Mouse (Mus musculus): ENCODE results near the gene Med24.
"Not testable (repeated sequence)": the region's sequence is repeated elsewhere in the genome, so short reads cannot be mapped to it uniquely, and the experiment has no call there.

Gene Med24

GRCm38 (mm10) chr11:98745932-98746853 lies 17.0 kb upstream of the Med24 start:
- no peak for DNase-seq

DNA sequence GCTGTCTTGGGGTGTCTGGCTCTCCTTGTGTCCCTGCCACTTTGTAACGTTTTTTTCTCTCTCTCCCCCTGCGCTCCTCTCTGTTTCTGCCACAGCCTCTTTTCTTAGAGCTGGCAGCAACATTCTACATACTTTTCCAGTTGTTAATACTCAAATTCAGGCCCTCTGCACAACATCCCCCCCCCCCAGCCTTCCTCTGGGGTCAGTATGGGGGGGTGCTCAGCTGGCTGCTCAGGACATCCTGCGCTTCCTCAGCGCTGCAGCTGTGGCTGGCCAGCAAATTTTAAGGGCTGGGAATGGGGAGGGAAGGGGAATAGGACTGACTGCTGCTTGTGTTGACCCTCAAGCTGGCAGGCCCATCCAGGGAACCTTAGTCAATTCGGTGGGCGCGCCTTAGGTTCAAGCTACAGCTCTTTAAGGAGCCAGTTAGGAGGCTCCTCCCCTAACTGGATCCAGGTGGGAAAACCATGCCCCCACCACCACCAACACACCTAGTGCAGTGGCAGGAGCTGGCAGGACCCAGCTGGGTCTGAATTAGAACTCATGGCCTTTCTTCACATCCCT lies 15.3 kb upstream of the Med24 start:
- no peak for DNase-seq

DNA sequence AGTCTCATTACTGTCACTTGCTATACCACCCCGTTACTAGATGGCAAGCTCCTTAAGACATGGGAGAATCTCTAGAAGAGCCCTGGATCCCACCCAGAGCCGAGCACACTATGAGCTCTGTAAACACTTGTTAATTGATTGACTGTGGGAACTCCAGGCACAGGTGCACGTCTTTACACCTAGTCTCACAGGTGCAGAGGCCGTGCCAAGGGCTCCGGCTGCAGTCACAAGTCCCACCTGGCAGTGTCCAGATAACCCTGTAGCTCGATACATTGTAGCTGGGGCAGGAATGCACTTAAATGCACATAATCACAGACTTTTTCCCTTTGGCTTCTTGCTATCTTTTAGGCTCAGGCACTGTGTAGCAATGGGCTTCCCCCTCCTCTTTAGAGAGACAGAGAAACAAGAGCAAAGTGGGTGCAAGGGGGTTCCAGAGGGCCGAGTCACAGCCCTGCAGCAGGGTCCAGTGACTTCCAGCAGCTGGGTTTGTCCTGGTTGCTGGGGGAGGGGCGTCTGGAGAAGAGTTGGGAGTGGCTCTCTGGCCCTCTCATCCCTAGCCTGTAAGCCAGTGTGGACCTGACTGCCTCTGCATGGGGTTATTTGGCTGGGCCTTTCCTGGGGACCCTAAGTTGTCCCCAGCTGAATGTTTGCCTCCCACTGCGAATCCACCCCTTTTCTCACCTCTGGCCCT lies 14.6 kb upstream of the Med24 start:
- no peak for DNase-seq

- DNase-seq, result no peak
Observed at GRCm38 (mm10) chr11:98742397-98743291, 13.4 kb upstream of the Med24 start.

- peak; percentile 81 for DNase-seq
Observed at GRCm38 (mm10) chr11:98741622-98742396, 12.6 kb upstream of the Med24 start.

DNA sequence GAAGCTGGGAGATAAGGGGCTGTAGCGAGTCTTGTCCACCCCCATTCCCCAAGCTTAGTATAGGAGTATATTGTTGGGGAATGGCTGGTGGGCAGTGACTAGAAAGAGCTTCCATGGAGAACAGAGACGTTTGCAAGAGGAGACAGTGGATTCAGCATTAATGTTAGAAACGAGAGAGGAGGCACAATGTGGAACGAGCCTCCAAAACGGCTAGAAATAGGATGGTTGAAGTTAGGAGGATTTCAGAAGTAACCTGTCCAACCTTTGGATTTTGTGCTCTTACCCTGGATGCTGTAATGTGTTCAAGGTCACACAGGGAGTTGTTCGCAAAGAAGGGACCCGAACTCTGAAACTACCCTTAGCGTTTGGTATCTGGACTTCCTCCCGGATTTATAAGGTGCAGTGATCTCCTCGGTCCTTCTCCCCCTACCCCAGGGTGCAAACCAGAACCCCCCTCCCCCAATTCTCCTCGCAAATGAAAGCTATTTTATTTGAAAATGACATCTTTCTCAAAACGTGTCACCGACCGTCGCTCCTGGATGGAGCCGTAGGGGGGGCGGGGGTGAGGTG lies 11.9 kb upstream of the Med24 start:
- no peak for DNase-seq

DNA sequence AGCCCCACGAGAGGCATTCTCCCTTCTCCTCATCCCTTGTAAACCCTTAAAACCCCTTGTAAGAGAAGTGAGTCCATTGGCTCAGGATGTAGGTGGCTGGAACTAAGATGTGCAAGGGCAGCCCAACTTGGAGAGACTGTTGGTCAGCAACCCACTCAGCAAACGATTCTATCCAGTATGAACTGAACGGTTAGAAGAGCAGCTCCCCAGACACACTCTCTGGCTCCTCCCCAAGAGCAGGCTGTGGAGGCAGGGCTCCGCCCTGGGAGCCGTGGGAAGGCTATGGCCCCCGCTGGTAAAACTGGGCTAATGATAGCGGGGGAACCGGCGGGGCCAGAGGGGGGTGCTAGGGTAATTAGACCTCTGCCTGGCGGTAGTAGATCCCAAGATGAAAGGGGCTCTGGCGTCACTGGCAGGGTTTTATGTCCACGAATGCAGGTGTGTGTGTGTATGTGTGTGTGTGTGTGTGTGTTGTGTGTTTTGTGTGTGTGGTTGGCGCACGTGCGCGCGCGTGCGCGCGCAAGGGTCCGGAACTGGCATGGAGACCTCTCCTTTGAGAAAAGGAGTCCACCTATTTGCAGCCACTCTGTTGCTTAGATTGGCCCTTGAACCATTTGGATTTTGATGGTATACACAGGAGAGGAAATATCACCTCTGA lies 11.3 kb upstream of the Med24 start, which contains the start of gene Thra:
Gene Thra (plus strand): TSS at position 246 of the 658 bp plus-strand sequence.
- peak; percentile 38 for DNase-seq

DNA sequence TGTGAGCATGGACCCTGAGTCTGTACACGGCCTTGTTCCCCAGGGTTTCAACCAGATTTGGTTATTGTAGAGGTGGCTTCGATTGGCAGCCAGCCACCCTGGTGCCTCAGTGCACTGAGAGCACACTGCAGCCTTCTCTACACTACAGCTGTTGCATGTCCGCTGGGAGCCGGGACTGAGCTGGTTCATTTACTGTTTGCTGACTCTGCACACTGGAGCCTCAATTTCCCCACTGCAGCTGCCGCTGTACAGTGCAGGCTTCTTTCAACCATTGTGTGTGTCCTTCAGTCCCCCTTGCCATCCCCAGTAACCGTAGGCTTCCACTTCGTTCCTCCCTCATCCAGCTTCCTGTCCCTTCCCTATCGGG lies 10.8 kb upstream of the Med24 start:
- no peak for DNase-seq

- no peak for DNase-seq
Observed at GRCm38 (mm10) chr11:98738925-98739324, 9.7 kb upstream of the Med24 start.

DNA sequence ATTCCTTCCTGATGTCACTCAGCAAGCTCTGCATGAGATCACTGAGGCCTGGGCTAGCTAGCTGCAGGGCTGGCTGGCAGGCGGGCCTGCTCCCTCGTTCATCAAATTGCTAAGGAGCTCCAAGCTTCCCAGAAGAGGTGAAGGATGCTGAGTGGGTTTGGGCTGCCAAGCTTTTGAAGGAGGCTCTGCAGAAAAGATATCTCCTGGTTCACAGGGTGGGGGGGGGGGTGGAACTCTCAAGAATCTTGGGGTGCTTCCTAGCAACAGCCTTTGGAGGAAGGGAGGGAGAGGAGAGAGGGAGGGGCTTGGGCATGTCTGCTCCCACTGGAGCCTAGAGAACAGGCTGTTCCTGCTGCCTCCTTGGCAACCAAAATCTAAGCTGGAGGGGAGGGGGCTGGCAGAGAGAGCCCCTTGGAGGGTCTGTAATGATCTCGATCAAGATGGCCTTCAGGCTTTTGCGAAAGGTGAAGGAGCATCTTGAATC lies 9.2 kb upstream of the Med24 start:
- no peak for DNase-seq

DNA sequence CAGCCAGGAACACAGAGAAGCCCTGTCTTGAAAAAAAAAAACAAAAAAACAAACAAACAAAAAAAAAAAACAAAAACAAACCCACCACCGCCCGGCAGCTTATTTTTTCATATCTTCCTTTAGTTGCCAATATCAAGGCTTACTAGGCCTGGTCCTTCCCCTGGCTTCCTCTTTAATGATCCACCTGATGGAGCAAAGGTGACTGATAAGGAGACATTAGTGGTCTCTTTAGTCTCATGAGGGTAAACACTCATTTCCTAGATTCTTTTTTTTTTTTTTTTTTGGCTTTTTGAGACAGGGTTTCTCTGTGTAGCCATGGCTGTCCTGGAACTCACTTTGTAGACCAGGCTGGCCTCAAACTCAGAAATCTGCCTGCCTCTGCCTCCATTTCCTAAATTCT lies 8.0 kb upstream of the Med24 start:
- DNase-seq, result not testable (repeated sequence)

DNA sequence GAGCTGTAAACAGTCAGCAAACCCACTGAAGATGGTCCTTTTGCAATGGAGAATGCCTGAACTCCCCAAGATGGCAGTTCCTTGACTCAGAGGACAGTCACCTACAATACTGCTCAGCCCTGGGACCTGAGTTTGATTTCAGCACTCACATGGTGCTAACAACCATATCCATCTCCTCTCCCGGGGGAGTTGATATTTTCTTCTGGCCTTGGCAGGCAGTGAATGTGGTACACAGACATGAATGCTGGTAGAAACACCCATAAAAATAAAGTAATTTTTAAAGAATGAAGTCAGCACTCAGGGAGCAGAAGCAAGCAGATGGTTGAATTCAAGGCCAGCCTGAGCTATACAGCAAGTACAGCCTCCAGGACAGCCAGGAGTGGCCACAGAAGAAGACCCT lies 6.9 kb upstream of the Med24 start:
- no peak for DNase-seq

DNA sequence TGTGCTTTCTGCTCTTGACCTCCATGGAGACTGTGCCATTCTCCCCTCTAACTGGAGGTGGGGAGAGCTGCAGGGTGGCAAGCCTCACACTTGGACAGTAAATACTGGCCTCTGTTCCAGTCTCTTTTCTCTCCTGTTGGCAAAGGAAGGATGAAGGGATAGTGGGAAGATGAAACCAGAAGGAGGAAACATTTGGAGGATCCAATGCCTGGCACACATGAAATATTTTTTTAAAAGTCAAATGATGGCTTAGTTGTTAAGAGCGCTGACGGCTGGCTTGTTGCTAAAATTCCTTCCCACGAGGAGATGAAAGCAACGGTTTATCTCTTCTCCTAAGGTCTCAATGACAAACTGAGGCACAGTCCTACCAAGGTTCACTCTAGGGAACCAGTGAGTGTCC lies 5.9 kb upstream of the Med24 start:
- no peak for DNase-seq

GRCm38 (mm10) chr11:98734020-98734419 lies 4.8 kb upstream of the Med24 start:
- no peak for DNase-seq

DNA sequence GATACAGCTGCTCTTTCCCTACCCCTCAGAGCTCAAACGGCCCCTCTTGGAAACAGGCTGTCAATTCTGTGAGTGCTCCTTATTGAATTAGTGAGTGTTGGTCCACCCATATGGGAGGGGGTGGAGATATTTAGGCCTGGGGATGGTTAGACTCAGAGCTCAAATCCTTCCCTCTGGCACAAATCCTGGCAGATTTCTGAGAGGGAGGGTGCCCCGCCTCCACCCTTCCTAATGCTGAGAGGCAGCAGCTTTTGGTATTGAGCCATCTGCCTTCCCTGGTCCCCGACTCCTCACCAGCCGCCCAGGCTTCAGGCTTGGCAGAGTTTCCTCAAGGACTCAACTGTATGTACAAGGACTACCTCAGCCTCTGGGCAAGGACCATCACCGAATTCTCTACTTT lies 1.9 kb upstream of the Med24 start:
- no peak for DNase-seq

GRCm38 (mm10) chr11:98730727-98731126 lies 1.5 kb upstream of the Med24 start:
- DNase-seq, result no peak

DNA sequence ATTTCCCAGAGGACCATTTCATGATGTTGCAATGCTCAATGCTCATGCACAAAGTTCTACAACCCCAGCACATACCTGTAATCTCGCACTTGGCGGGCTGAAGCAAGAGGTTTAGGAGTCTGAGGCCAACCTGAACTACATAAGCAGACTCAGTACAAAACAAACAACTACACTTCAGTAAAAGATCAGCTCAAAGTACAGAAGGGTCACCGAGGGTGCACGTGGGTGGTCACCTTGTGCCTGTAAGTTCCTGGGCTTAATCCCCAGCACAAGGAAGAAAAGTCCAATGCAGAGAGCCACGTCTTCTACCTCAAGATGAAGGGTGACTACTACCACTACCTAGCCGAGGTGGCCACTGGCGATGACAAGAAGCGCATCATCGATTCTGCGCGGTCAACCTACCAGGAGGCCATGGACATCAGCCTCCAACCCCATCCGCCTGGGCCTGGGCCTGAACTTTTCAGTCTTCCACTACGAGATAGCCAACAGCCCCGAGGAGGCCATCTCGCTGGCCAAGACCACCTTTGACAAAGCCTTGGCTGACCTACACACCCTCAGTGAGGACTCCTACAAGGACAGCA lies 3.2 kb downstream of the Med24 start:
- DNase-seq, result no peak

DNA sequence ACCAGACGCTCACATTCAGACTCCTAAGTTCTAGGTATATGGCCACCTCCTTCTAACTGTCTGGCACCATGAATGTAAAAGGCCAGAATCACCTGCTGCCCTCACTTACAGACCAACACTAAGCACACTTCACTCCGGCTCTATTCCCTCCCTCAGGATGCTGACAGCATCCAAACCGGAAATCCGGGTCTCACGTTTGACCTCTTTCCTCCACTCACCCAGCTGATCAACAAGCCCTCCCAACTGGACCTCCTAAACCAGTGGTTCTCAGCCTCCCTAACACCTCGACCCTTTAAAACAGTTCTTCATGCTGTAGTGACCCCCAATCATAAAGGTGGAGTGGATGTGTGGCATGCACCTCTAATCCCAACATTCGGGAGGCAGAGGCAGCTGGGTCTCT lies 6.1 kb downstream of the Med24 start:
- DNase-seq, result no peak

- no peak for DNase-seq
Observed at GRCm38 (mm10) chr11:98721458-98722226, 7.6 kb downstream of the Med24 start.

- no peak for DNase-seq
Observed at GRCm38 (mm10) chr11:98720756-98721155, 8.5 kb downstream of the Med24 start.

Data from thymus, postnatal 25 days (tissue).